Mouse (Mus musculus) frontal cortex, adult (tissue): ENCODE results near the gene Jmjd4.
A peak's percentile ranks its signal among the peaks of the same experiment; 100 is the strongest.

Source experiments
- ATAC-seq: cut with Nextera tagmentation; 2 replicates; pipeline ENCODE4 v1.9.2; 2017; ENCODE audit warnings: mild to moderate bottlenecking, moderate library complexity, mixed read lengths; ENCODE audit not compliant: low TSS enrichment

Gene Jmjd4

DNA sequence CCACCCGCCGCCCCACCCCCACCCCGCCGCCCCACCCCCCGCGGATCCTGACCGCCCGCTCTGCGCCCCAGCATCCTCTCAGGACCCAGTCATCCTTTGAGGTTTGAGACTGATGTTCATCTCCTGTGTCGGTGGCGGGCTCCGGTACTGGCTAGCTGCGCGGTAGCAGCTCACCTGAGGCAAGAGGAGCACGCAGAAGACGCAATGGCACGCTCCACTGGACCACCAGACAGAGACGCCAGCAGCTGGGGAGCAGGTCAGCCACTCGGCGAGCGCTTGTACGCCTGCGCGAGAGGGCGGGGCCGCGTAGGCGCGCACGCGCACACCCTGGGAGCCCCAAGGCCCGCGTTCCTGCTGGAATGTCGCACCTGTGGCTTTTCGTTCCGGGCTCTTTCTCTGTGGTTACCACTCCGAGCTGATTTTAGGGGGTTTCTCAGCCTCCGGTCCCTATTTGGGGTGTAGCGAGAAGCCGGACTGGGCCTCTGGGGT is at the start of gene Jmjd4:
Gene Jmjd4, plus strand, starts transcription at position 305 of the 489 bp plus-strand sequence.
- ATAC-seq = peak; percentile 94

DNA sequence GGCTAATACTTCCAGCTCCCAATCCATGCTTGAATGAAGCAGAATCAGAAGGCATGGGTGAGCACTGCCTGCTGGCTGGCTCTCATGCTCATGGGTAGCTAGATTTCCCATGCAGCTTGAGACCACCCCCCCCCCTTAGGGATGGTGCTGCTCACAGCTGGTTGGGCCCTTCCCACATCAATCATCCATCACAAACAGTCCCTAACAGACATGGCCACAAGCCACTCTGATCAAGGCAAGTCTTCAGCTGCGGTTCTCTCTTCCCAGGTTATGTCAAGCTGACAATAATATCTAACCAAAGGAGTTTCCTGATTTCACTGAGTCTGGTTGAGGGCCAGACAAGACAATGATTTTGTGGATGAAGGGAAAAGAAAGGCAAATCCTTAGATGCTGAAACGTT is 49.0 kb upstream of the Jmjd4 start:
- no peak for ATAC-seq

DNA sequence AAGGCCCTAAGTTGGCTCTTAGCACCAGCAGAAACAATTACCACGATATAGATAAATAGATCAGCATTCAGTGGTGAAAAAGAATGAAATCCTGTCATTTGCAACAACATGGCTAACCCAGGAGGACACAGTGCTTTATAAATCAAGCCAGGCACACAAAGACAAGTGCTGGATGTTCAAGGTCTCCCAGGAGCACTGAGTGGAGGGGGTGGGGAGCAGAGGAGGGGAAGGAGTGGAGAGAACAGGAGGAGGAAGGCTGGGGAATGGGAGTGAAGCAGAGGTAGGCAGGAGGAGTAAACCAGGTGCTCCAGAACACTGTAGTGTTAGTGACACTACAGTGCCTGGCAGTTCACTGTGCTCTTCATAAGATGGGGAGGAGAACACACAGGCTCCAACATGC is 44.1 kb upstream of the Jmjd4 start:
- ATAC-seq = no peak

DNA sequence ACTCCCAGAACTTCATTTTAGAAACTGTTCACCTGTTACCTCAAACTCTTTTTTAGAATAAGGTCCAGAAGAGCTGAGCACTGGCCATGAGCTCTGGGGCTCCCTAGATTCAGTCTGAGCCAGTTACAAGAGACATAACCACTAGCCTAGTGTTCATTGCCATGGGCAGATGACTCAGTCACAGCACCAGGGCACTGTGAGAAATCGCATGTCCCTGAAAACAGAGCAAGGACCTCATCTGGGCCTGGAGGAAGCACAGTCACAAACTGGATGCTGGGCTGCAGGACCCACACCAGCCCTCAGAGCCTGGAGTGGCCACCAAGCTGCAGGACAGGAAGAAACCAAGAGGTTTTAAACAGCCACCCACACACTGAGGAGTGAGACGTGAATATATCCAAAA is 39.0 kb upstream of the Jmjd4 start:
- no peak for ATAC-seq

DNA sequence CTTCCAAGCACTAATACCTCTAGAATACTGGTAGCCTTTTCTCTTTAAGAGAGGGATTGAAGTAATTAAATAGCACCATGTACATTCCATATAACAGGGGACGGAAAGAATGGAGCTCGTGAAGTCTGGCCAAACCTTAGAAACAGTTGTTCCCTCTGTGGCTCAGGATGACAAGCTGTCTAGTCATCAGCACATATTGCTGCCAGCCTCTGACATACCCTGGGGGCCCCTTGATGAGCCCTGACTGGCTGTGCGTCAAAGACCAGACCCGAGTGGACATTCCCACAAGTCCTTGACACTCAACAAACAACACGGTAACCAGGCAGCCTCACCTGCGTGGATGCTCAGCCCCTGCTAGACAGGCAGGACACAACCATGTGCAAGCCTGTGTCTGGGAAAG is 37.8 kb upstream of the Jmjd4 start:
- ATAC-seq = no peak

DNA sequence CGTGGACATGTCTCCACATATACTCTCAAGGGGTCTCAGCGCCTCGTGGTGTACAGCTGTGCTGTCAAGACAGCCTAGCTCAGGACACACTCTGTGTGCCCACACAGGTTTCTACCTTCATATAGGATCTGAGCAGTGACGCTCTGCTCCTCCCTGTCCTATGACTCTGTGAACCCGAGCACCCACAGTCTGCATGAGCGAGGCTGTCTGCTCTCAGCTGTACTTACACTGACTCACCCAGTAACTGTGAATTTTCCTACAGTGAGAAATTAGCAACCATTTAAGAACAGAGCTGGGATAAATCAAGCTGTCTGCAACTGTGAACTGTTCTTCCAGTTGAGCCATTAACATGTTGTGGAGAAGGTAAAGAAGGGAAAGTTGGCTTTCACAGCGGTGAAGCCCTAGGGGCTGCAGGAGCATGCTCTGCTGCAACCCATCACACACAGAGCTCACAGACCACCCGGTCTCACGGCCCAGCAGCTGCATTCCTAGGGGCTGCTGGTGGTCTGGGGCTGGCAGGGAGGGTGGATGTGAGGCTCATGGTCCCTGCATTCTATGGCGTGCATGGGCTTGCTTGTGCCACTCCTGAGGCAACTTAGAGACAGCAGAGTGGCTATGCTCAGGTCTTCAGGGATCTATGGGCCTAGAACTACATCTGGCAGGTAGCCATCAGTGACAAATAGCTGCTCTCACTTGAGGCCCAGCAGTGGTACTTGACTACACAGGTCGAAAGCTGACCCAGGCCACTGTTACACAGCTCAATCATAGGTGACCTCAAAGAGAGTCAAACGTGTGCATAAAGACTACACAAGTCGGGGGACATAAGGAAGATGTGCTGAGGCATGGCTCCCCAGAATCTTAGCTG is 36.6 kb upstream of the Jmjd4 start:
- peak; percentile 89 for ATAC-seq

DNA sequence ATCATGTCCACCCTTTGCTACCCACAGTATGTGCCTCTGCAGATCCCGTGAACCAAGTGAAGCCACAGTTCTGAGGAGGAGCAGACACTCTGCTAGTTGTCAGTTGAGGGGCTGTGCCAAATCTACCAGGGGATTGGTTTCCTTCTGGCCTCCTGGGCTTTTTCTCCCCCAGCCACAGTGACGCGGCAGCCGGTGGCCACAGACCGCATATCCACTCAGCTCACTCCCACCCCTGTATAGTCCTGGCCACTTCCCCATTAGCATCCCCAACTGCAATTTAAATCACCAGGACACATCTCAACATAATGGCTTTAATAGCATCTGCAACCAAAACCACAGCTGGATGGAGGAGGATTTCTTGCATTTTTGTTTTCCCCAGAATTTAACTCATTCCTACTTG is 31.1 kb upstream of the Jmjd4 start:
- ATAC-seq = no peak

DNA sequence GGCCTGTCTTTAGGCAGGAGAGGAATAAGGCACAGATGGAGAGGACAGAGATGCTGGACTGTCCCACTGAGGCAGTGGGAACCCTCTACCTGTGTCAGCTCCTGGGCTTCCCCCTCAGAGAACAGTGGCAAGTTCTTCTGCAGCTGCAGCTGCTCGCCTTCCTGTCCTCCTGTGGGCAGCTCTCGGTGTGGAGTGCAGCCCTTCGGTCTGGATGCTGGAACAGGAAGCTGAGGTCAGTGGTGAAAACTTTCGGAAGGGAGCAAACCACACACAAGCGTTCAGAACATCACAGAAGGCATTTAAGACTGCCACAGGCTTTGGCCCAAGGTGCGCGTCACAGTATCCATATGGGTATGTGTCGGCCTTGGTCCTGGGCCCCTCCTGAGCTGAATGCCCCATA is 28.4 kb upstream of the Jmjd4 start:
- ATAC-seq = no peak

DNA sequence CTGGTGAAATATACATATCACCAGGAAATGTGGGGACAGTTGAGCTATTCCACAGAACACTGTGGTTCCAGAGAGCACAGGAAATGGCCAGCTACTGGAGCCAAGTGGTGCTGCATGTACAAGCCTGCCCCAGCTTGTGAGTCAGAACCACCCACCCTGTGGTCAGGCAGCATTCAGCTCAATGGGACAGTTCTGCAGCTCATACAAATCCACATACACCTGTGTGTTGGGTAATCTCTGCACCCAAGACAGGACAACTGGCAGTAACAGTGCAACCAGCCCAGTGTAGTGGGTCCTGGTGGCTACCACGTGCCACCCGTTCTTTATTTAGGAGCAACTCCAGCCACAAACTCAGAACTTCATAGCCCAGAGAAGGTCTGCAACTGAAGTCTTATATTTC is 27.9 kb upstream of the Jmjd4 start:
- peak; percentile 54; the same call in 1 of the 2 replicates for ATAC-seq

DNA sequence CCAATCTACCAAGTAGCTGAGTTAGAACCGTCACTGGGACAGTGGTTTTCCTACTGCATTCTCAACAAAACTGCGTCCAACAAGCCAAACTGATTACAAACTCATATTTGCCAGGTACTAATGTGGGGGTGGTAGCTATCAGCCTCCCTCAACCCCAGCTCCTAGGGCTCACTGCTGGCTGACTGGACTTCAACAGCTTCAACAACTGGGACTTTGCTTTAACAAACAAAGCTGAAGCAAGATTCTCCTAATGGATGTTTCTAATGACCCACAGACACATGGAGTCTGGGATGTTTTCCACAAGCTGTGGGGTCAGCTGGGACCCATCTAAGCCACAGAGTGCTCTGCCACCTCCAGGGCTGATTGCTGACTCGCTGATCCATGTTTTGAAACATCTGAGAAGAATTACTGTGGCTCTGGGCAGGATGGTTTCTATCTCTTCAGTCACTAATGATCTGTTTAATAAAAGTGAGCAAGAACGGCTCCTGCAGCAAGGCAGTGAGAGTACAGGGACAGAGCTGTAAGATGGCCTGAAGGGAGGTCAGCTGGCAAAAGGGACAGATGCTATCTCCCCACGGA is 26.7 kb upstream of the Jmjd4 start:
- no peak for ATAC-seq

DNA sequence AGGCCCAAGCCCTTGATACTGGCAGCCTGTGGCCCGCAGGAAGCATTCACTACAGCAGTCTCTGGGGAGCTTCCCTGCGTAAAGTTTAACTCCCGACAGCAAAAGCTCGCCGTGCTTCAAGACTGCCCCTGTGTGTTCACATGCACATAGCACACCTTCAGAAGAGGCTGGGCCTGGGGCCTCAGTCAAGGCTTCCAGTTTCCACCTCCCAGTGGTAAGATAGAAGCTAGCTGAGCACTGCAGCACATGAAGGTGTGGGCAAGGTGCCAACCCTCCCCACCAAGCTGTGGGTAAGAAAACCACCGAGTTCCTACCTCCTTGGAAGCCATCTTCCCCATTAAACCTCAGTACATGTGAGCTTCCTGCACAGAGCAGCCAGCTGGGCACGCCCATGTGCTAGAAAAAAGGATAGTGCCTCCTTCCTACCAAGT is 24.2 kb upstream of the Jmjd4 start:
- ATAC-seq = peak; percentile 71

DNA sequence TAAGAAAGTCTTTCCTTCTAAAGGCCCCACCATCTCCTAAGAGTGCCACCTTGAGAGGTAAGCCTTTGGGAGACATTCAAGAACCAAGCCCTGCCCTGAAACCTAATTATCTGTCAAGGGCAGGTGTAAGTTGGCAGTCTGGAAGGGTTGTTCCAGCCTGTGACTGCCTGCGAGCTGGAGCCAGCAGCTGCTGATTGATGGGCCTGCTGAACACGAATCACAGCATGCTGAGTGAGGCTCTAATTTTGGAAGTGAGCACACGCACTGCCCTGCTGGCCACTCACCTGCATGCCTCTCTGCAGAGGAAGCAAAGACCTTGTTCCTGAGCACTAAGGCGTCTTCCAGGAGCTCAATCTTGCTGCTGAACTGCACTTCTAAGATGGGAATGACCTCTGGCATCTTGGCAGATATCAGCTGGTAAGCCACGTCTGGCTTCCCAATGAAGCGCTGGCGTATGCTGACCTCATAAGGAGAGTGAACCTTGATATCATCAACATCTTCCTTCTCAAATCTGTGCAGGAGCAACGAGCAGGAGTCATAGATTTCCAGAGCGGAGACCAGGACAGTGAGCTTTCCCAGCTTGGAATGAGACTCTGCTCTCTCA is 21.7 kb upstream of the Jmjd4 start:
- ATAC-seq = no peak

DNA sequence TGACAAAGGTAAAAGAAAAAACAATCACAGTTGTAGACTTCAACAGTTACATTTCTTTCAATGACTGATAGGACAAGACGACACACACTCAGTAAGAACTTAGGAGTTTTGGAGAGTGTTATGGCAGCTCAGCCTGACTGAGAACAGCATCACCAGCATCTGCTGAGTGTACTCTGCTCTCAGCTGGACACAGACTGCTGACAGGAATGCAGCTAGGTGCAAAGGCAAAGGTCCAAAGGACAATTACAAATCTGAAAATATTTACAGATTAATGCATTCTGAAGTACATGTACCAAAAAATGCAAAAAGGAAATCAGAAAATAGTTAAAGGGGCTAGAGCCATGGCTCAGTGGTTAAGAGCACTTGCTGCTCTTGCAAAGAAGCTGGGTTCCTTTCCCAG is 19.9 kb upstream of the Jmjd4 start:
- no peak for ATAC-seq

DNA sequence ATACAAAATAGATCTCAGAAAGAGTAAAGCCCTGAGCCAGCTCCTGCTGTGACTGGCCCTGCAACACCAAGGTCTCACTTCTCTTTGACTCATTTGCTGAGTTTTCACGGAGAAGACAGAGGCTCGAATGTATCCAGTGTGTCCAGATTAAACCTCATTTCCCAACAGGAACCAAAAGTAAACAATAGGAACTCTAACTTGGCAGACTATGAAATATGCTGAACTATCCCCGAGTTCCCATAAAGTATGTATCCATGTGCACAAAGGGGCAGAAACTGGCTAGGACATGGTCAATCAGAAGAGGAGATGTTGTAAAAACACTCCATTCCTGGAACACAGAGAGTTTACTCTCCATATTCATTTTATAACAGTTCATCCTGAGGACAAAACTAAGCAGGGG is 17.6 kb upstream of the Jmjd4 start:
- no peak for ATAC-seq

DNA sequence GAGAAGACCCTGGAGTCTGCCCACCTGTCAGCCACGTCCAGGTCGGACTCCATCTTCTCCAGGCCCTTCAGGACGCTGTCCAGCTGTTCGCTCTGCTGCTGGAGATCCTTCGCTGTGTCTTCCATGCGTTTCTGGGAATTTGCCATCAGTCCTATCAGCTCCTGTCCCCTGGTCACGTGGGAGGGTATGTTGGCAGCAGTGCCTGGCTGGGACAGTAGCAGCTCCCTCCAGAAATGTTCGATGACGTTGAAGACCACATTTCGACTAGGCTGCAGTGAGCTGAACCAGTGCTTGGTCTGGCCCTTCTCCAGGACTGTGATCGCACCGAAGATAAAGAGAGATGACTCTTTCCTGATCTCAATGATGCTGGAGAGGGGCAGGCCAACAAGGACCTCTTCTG is 11.9 kb upstream of the Jmjd4 start:
- ATAC-seq = no peak

DNA sequence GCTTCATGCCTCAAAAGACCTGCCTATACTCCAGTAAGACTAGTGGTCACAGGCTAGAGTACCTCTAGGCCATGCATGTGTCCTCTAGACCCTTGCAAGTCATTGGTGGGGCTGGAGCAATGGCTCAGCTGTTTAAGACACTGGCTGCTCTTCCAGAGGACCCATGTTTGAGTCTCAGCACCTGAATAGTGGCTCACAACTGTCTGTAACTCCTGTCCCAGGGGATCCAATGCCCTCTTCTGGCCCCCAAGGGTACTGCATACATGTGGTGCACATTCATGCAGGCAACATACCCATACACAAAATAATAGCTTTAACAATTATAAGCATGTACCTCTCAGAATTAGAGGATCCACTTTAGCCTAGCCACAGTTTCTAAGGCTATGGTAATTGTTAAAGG is 6.7 kb upstream of the Jmjd4 start:
- no peak for ATAC-seq

DNA sequence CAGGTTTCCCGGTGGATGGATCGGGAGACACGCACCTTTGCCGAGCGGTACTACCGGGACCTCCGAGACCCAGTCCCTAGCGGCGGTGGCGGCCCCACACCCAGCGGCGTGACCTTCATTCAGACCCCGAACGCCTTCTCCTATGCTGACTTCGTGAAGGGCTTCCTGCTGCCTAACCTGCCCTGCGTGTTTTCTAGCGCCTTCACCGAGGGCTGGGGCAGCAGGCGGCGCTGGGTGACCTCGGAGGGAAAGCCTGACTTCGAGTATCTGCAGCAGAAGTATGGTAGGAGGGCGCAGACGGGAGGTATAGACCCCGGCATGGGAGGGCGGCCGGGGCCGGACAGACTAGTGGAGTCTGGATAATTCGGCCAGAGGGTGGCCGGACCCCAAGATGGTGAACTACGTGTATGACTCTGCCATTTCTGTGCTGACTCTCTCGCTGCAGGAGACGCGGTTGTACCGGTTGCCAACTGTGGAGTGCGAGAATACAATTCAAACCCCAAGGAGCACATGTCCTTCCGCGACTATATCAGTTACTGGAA is 456 bp downstream of the Jmjd4 start:
- peak; percentile 38 for ATAC-seq

DNA sequence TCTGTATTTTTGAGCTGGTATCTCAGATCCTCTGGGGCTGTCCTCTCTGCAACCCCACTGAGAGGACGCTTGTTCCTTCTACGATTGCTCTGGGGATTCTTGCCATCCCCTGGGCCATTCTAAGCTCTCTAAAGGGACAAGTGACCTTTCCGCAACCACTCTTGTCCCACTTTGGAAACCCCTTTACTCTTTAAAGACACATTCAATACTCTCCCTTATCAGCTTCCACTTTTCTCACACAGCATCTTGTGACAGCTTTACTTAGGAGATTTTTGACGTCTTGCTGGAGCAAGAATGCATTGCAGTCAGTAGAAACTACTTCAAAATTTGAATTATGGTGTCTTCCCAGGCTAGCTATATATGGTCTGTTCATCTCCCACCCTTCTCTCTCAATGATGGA is 1.2 kb downstream of the Jmjd4 start, which contains the start of gene Snap47:
Gene Snap47, minus strand, starts transcription at position 101 of the 400 bp plus-strand sequence.
- ATAC-seq = no peak

DNA sequence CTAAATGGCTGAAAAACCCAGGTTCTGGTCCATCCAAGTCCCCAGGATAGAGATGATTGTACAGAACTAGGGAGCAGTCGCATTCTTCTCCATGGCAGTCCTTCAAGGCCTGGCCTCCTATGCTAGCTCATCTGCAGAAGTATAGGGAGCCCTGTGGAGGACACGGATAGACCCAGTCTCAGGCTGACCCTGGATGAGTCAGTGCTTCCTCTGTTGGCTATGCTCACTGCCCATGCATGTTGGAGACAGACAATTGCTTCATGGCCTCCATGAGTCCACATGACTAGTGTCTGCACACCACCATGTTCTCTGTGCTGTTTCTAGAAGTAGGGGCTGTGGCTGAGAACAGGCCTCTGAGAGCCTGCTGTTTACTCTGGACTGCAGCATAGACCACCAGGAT is 6.5 kb downstream of the Jmjd4 start:
- no peak for ATAC-seq

DNA sequence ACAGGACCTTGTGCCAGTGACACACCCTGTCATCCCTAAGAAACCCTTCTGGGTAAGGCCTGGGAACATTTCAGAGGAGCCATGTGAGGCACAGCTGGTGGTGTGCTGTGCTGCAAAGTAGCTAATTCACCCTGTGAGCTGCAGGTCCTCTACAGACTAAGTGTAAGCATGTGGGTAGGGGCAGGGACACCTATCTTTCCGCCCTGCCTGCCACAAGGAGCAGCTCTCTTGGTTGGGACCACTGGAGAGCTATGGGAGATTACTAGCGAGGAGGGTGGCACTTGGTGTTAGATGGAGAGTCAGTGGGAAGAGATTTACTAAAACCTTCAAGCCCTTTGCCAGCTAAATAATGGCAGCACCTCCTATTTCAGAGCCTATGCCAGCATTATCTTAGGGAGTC is 7.0 kb downstream of the Jmjd4 start:
- no peak for ATAC-seq

DNA sequence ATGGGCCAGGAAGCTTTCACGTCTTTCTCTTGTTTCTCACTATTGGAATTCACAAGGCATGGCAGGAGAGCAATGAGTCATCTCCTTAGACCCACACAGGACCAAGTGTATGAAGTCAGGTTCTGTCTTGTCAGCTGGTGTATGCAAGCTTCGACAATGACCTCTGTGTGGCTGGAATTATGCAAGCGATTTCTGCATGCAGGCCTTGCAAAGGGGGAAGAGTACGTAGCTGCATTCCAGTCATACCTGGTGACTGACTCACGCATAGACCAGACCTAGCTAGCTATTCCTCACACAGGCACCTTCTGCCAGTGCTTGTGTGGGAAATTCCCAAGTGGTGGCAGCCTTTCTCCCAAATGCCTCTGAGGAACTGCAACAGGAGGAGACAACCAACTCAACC is 9.1 kb downstream of the Jmjd4 start:
- peak; percentile 77 for ATAC-seq

DNA sequence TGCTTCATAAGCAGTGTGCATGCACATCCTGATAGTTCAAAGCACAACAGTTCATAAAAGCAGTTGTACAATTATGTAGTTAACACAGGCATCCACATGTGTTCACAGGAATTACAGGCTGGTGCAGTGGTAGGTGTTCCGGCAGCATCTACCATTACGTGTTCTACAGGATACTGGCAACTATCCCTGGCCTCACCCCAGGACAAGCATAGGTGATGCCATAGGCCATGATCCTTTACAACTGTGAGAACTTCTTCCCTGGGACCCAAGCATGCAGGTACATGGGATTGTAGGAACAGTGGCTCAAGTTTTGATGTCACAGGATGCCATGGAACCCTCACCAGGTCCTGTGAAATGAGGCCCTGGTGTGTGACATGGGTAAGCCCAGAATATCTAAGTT is 10.6 kb downstream of the Jmjd4 start:
- ATAC-seq = no peak
